Mouse (Mus musculus) fat pad, adult 2 months (tissue): ENCODE data around the gene Kcnc3.

Experiments
- DNase-seq: peaks from one replicate; pipeline ENCODE4 v3.0.0-alpha.2; 2011; ENCODE audit warnings: low read depth, low spot score; ENCODE audit errors: extremely low read depth

Kcnc3 gene

DNA sequence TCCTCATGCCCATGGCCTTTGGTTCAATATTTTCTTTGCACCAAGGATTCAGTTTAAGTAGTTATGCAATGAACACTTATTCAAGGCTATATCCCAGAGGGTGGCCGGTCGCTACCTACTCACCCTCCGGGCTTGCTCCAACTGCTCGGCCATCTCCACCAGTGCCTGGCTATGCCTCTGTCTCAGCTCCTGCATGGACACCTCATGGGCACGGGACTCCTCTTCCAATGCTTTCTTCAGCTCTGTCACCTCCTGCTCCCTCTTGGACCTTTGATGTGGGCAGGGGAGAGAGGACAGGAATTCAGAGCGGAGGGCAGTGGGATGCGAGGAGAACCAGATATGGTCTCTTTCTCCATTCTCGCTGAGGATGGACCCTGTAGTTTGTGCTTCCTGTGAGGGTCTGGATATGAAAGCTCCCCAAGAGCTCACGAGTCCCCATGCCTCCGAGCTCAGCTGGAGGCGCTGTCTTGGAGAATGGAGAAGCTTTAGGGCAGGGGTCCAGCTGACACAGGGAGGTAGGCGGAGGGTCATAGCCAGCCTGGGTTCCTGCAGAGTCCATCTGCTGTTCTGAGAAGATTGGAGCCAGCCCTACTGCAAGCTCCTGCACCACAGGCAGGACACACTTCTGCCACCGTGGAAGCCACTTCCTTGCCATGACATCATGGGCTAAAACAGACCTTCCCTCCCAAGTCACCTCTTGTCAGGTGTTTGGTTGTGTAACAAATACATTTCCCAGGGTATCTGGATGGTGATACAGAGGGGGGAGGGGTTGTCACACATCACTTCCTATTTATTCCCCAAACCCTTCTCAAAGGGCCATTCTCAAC is 35.0 kb downstream of the Kcnc3 start:
- no peak for DNase-seq

DNA sequence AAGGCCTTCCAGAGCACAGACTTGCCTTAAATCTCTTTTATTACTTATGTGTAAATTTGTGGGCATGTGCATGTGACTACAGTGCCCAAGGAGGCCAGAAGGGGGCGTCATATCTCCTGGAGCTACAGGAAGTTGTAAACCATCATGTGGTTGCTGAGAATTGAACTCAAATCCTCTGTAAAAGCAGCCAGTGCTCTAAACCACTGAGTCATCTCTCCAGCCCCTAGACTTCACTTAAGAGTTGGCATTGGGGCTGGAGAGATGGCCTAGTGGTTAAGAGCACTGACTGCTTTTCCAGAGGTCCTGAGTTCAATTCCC is 35.6 kb downstream of the Kcnc3 start:
- DNase-seq: no peak

DNA sequence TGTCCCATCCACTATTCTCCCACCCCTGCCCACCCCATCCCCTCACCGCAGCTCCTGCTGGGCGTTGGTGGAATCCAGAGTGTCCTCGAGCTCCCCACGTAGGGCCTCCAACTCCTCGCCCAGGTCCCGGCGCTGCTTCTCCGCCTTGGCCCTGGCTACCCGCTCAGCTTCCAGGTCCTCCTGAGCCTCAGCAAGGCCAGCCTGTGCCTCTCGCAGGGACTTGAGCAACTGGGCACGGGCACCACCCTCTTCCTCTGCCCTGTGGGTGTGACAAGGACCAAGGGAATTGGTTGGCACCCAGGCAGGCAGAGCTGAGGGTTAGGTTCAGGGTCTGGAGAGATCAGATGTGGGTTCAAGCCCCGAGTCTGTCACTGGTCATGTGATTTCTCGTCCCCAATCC is 36.5 kb downstream of the Kcnc3 start:
- no peak for DNase-seq

DNA sequence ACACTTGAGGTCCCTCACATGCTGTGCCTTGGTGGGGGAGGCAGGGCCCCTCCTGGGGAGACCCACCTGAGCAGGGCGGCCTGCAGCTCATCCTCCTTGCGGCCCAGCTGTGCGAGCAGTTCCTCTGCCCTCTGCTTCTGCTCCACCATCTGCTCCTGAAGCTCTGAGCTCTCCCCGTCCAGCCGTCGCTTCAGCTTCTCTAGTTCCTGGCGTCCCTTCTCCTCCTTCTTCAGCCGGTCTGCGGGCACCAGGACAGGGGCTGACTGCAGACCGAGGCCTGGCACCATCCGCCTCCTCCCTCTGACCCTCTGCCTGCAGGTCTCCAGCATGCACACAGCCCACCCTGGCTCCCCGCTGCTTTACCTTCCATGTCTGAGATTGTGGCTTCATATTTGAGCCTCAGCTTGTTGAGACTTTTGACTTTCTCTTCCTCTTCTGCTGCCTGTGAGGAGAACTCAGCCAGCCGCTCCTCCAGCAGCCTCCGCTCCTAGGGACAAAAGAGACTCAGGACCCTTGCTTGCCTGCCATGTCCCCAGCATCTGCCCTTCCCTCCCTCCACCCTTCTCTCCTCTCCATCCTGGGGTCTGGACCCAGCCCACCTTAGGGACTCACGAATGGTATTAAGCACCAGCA is 38.1 kb downstream of the Kcnc3 start:
- no peak for DNase-seq

DNA sequence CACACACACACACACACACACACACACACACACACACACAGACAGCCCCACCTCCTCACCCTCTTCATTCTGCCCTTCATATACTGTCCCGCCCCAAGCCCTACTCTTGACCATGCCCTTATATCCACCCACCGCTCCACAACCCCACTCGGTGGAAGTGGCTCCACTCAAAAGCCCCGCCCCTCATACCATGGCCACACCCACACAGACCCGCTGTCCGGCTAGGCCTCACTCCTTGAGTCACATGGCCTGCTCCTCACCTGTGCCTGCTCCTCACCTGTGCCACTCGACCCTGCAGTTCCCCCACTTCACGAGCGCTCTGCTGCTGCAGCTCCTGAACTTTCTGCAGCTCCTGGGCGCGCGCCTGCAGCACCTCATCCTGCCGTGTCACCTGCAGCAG is 40.0 kb downstream of the Kcnc3 start:
- no peak for DNase-seq

DNA sequence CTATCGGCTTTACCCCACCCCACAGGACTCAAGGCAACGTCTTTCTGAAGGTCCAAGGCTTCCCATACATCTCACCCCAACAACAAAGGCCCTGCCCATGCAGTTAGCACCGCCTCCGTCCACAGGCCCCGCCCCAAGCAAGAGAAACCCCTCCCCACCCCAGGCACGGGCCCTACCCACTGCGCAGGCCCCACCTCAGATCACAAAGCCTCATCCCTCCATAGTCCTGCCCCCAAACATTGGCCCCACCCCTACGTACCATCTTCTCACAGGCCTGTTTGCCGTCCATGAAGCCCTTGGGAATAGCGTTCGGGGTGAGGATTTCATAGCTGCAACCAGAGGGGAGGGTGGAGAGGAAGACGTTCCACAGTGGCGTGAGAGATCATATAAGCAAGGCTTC is 42.2 kb downstream of the Kcnc3 start:
- no peak for DNase-seq

DNA sequence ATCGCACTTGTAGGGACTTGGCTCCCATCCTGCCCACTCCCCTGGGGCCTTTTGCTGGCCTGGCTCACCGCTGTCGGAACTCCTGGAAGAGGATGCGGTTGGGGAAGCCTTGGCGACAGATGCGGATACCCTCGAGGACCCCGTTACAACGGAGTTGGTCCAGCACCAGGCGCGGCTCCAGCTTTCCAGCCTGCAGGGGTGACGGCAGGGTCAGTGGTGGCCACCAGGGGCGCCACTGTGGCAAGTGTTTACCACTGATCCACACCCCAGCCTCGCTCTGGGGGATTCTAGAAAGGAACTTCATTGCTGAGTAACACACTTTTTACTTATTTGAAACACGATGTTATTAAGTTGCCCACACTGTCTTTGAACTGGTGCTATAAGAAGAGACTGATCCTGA is 42.9 kb downstream of the Kcnc3 start:
- no peak for DNase-seq

DNA sequence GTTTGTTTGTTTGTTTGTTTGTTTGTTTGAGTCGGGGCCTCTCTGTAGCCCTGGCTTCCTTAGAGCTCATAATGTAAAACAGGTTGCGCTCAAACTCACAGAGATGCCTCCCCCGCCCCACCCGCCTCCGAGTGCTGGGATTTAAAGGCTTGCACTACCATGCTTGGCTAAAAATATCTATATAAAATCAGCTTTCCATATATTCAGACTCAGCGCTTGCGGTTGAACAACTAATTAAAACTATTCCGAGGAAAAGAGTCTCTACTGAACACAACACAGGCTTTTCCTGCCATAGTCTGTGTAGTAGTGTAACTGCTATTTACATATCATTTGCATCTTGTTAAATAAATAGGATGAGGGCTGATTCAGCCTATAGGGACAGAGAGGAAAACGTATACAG is 46.2 kb downstream of the Kcnc3 start:
- no peak for DNase-seq

DNA sequence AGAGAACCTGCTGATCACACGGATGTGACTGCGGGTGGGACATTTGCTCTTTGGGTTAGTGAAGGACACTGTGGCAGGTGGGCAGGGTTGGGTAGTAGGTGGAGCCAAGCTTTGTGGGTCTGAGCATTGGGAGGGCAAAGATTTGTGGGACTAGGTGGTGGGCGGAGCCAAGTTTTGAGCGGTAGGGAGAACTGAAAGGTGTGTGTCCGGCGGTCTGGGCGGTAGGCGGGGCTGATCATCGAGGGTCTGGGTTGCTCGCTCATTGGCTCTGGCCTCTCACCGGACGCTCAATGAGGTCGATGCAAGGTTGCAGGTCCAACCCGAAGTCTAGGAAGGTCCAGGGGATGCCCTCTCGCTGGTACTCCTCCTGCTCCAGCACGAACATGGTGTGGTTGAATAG is 48.2 kb downstream of the Kcnc3 start:
- DNase-seq: no peak

DNA sequence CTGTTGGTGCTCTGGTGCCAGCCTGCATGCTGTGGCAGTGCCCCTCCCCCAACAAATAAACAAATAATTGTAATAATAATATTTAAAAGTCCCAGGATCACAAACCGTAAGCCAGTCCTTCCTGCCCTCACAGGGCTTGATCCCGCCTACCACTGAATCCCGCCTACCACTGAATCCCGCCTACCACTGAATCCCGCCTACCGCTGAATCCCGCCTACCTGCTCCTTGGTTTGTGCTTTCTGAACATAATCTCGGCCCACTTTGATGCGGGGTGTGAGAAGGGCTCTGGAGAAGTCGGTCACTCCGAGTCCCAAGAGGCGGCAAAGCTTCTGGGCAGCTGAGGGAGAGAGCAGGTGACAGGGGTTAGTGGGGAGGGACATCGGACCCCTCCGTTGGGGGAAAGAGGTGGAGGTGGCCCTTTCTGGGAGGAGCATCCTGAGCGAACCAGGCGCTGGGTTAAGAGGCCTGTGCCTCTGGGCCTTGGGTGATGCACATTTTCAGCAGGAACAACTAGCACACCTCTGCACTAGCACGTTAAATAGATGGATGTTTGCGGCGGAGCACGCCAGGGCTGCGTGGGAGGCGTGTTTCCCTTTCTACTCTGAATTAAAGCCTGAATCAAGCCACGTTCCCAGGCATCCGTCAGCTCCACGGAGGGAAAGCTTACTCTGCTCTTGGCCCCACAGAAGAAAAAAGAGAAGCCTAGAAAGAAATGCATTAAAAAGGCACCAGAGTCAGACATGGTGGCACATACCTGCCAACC is 50.6 kb downstream of the Kcnc3 start:
- DNase-seq: no peak

DNA sequence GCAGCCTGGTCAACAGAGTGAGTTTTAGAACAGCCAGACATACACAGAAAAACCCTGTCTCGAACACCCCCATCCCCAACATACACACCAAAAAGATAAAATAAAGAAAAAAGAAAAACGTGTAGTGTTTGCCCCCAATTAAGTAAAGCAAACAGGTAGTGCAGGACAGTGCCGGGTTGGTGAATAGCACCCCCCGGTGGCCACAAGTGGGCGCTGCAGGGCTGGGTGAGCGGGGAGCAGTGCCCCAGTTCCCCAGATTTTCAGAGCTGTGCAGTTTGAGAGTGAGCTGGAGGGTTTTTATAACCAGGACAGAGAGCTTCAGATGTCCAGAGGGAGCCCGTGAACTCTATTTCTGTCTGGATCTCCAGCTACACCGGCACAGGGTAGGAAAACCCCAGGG is 51.4 kb downstream of the Kcnc3 start:
- DNase-seq: no peak

DNA sequence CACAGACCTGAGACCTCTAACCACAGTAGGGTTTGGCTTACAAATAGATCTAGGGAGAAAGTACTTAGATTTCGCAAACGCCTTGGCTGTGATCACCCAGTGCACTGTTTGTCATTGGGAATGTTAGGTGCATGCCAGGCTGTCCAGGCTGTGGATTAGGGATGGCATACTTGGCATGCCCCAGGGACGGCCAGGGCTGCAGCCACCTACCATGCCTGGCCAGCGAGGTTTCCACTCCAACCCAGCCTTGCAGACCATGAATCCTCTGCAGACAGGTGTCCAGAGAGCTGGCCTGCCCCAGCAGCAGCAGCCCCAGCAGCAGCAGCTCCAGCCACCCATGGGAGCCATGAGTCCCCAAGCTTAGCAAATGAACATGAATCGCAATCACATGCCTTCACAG is 54.8 kb downstream of the Kcnc3 start:
- peak; percentile 43 for DNase-seq

DNA sequence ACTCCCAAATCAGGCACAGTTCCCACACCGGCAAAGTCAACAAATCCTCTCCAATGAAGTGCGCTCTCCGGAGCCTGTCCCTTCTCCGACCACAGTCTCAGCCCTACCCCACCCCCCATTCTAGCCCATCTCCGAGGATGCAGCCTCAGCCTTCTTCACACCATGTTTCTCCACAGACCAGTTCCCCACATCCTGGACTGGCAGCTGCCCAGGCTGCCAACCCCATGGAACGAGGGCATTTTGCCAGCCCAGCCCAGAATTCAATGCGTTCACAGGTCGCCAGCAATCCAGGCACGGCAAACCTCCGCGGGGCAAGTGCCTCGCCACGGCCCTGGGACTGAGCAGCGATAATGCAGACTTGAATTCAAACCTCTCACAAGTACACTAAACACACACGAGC is 55.5 kb downstream of the Kcnc3 start:
- DNase-seq: no peak

DNA sequence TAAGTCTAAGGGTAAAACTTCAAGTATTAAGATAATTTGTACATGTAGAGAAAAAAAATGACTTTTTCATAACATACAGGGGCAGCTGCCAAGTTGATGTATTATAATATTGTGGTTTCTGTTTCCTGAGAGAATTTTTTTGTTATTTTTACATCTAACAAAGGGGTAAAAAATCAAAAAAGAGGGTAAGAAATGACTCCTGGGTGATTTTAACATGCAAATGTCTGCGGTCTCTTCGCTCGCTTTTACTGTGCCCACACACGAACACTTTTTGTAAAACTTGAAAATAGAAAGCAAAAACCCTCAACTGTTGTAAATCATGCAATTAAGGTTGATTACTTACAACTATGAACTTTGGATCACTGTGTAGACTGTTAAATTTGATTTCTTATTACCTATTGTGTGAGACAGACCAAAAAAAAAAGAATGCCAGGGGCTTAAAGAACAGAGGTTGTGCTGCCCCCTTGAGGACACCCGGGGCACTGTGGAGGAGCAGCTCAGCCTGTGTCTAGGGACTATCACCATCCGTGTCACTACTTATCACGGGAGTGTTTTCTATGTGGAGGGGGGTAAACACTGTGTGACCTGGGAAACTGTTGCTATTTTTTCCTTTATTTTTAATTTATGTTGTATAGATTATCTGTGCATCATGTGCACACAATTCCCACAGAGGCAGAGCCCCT is 56.7 kb downstream of the Kcnc3 start:
- no peak for DNase-seq

DNA sequence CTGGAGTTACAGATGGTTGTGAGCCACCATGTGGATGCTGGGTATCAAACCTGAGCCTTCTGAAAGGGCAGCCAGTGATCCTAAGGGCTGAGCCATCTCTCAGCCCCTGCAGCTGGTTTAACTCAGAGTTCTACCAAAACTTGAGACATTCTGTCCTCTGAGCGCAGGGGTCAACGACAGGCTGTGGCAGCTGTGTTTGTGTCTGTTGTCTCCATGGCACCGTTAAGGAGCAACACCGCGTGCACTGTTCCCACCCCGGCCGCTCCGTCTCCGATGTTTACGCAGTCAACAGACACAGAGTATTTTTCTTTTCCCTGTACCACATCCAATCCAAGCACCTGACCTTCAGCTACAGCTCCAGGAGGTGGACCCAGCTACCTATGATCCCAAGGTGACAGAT is 57.3 kb downstream of the Kcnc3 start:
- DNase-seq: no peak

DNA sequence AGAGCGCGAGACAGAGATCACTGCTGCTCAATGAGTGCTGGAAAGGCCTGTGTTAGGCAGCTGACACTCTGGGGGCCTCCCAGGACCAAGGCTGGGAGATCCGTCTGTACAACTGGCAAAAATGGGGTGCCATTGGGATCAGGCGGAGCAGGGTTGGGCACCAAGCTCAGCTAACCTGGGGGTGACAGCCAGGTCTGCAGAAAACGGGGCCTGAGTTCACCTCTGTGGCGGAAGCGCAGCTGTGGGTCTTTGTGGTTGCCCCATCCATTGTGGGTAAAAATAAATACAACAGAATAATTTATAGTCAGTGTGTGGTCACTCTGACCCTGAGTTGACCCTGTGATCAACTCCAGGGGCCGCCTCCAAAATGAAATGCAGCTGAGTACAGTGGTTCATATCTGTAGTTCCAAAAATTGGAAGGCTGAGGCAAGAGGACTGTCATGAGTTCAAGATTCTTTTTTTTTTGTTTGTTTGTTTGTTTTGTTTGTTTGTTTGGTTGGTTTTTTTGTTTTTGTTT is 58.7 kb downstream of the Kcnc3 start:
- DNase-seq: no peak

DNA sequence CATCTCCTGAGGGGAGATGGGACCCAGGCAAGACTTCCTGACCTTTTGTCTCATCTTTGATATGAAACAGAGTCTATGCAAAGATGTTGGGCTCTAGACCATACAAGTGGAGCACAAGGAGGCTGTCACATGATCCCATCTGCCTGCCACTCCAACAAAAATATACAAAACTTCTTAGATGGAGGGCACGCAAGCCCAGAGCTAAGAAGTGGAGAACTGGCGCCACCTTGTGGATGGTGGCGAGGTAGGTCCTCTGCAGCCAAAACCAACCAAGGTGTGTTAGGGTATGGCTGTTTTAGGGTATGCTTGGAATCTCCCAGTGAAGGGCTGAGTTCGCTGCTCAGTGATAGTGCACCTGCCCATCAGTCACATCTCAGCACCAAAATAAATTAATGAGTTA is 59.5 kb downstream of the Kcnc3 start:
- no peak for DNase-seq

DNA sequence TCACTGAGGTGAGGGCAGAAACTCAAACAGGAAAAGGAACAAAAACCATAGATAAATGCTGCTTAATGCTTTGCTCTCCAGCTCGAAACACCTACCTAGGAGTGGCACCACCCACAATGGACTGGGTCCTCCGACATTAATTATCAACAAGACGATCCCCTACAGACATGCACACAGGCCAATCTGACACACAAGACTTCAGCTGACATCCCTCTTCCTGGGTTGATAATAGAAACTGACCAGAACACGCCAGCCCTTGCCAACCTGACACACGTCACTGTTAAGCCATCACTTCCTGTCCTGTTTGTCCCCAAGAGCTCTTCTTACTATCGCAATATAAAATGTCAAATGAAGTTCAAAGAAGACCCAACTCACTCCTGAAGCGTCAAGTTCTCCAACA is 61.0 kb downstream of the Kcnc3 start:
- no peak for DNase-seq

DNA sequence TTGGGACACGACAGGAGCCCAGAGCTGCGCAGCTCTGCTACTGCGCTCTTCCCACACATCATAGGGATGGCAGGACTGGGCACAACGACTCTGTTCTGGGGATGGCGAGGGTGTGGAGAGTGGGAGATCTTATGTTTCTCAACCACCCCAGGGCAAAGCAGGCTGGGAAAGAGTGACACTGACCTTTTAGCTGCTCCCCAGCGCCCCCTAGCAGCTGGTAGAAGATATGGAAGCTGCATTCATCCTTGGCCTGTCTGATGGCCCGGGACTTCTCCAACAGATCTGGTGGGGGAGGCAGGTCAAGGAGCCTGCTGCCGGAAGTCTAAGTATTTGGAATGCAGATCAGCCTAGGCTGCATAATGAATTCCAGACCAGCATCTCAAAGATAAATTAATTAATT is 63.3 kb downstream of the Kcnc3 start:
- no peak for DNase-seq
